ENCODE assay signal across 9 mouse cellular contexts in the genomic region with DNA sequence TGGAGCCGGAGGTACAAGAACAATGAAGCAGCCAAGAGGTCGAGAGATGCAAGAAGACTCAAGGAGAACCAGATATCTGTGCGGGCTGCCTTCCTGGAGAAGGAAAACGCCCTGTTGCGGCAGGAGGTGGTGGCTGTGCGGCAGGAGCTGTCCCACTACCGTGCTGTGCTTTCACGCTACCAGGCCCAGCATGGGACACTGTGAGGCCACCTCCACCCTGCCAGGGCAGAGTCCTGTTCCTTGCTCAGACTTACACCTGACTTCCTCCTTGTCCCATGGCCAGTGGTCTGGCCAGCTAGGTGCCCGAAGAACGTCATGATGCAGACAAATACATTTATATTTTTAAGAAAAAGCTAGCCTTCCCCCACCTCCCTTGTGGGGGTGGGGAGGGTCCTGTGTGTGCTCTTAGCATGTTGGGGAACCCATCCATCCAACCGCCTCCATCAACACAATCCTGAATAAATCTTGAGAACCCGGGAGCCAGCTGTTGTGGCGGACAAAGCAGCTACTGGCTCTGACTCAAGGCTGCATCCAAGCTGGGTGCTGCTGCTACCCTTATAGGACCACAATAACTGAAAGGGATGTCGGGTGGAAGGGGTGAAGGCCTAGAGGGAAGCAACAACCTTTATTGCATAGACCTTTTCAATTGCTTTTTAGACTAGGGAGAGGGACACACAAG. TPM values are rescaled to one million over a fixed set of nuclear protein-coding genes. Genes with fewer than 3 reads are reported as not detected.
DNase-seq lines count a peak whose midpoint lies in the region; ATAC-seq and TF ChIP-seq lines count a peak whose summit lies in the region.
"Had no signal": no experiment of that assay in that cellular context is flagged by ENCODE, and none has a peak within 500 bp of the region (broad histone marks: within the 10 kb centered on the region; RNA-seq: fewer than 3 reads in every experiment).

No protein-coding gene starts in this region.

- DNase-seq in cerebellum, adult 11-12 months, result peak; percentile 63
- no peak for DNase-seq in cerebellum, adult 11 months
- no peak for DNase-seq in lung, adult 2 months
- no peak for DNase-seq in lung, postnatal 10 days
- DNase-seq in thymus, adult 2 months, result no peak
- no peak for DNase-seq in heart, embryonic 10.5 days (ENCODE audit: low spot score)

- H3K36me3 ChIP-seq in hindbrain, embryonic 16.5 days (ENCODE audit: control insufficient read depth, insufficient read depth, low read length), result peaks cover 30% of the 10 kb centered on the region
- H3K36me3 ChIP-seq in neural tube, embryonic 13.5 days, result peaks cover 44% of the 10 kb centered on the region
- H3K36me3 ChIP-seq in thymus, adult 2 months (ENCODE audit: control insufficient read depth, insufficient read depth, low read length), result peaks cover 8% of the 10 kb centered on the region
- H3K36me3 ChIP-seq in heart, embryonic 10.5 days, result peaks cover 42% of the 10 kb centered on the region

- H3K4me2 ChIP-seq in hindbrain, embryonic 16.5 days (ENCODE audit: low read length), result no peak overlapping the region
- peak overlapping the region; percentile 99; the same call in 1 of the 2 replicates for H3K4me2 ChIP-seq in neural tube, embryonic 13.5 days
- H3K4me2 ChIP-seq: liver, embryonic 11.5 days had no signal

- TF ChIP-seq POLR2A in lung, adult 2 months (IDR thresholded peaks at IDR 0.05; ENCODE audit: borderline replicate concordance, extremely low read depth, low read depth, low read length), result peak; percentile 63; the same call in 1 of the 2 replicates
- no peak for TF ChIP-seq POLR2A in thymus, adult 2 months (IDR thresholded peaks at IDR 0.05; ENCODE audit: control insufficient read depth, extremely low read depth, insufficient read depth, low read length, poor library complexity)

- 0 out of 2 replicates have a peak overlapping the region, but pooled peaks have one; percentile 13 for H3K9ac ChIP-seq in hindbrain, embryonic 16.5 days (ENCODE audit: low read depth, low read length)
- peak overlapping the region; percentile 4; the same call in 1 of the 2 replicates for H3K9ac ChIP-seq in neural tube, embryonic 13.5 days

- no peaks in the 10 kb centered on the region for H3K9me3 ChIP-seq in hindbrain, embryonic 16.5 days (ENCODE audit: control insufficient read depth, low read length)
- no peaks in the 10 kb centered on the region for H3K9me3 ChIP-seq in neural tube, embryonic 13.5 days
- no peaks in the 10 kb centered on the region for H3K9me3 ChIP-seq in heart, embryonic 10.5 days

- H3K4me1 ChIP-seq in lung, adult 2 months (ENCODE audit: control insufficient read depth, insufficient read depth, low read length), result peaks cover 24% of the 10 kb centered on the region
- H3K4me1 ChIP-seq in hindbrain, embryonic 16.5 days (ENCODE audit: control insufficient read depth, insufficient read depth, low read depth, low read length), result peaks cover 59% of the 10 kb centered on the region
- H3K4me1 ChIP-seq in neural tube, embryonic 13.5 days (replicated peaks), result peaks cover 65% of the 10 kb centered on the region
- peaks cover 42% of the 10 kb centered on the region for H3K4me1 ChIP-seq in thymus, adult 2 months (replicated peaks; ENCODE audit: control insufficient read depth, insufficient read depth, low read length)
- H3K4me1 ChIP-seq in heart, embryonic 10.5 days, result peaks cover 57% of the 10 kb centered on the region

- no peak for ATAC-seq in hindbrain, embryonic 16.5 days
- ATAC-seq in neural tube, embryonic 13.5 days (ENCODE audit: low read depth), result no peak

- H3K27ac ChIP-seq in hindbrain, embryonic 16.5 days (ENCODE audit: low read depth, low read length), result peak overlapping the region; percentile 54; the same call in 1 of the 2 replicates
- H3K27ac ChIP-seq in neural tube, embryonic 13.5 days (replicated peaks), result peak overlapping the region; percentile 54; the same call in 1 of the 2 replicates
- no peak overlapping the region for H3K27ac ChIP-seq in thymus, adult 2 months (ENCODE audit: control insufficient read depth, insufficient read depth, low read length)
- H3K27ac ChIP-seq in heart, embryonic 10.5 days, result no peak overlapping the region

- no peak for TF ChIP-seq CTCF in lung, adult 2 months (IDR thresholded peaks at IDR 0.05; ENCODE audit: insufficient read depth, low read length)
- no peak for TF ChIP-seq CTCF in thymus, adult 2 months (IDR thresholded peaks at IDR 0.05; ENCODE audit: borderline replicate concordance, control insufficient read depth, extremely low read depth, insufficient read depth, low read length, poor library complexity)

- H3K27me3 ChIP-seq in hindbrain, embryonic 16.5 days (replicated peaks; ENCODE audit: control insufficient read depth, insufficient read depth, low read length), result no peaks in the 10 kb centered on the region
- no peaks in the 10 kb centered on the region for H3K27me3 ChIP-seq in neural tube, embryonic 13.5 days
- no peaks in the 10 kb centered on the region for H3K27me3 ChIP-seq in thymus, adult 2 months (ENCODE audit: control insufficient read depth, insufficient read depth, low read length)
- H3K27me3 ChIP-seq in heart, embryonic 10.5 days (ENCODE audit: insufficient read depth, poor library complexity, severe bottlenecking), result no peaks in the 10 kb centered on the region

- no peak overlapping the region for H3K4me3 ChIP-seq in lung, adult 2 months (replicated peaks; ENCODE audit: extremely low read depth, low read depth, low read length)
- H3K4me3 ChIP-seq in hindbrain, embryonic 16.5 days (ENCODE audit: low read length), result no peak overlapping the region
- no peak overlapping the region for H3K4me3 ChIP-seq in neural tube, embryonic 13.5 days
- H3K4me3 ChIP-seq in thymus, adult 2 months (ENCODE audit: control insufficient read depth, insufficient read depth, low read length), result no peak overlapping the region
- no peak overlapping the region for H3K4me3 ChIP-seq in heart, embryonic 10.5 days

- WGBS in lung, adult 2 months, result 51% methylated on average over 14 of the region's 14 CpGs
- WGBS in hindbrain, embryonic 16.5 days, result 62% methylated on average over 14 of the region's 14 CpGs
- 68% methylated on average over 14 of the region's 14 CpGs for WGBS in neural tube, embryonic 13.5 days
- 93% methylated on average over 14 of the region's 14 CpGs for WGBS in thymus, adult 2 months
- WGBS in heart, embryonic 10.5 days, result 76% methylated on average over 14 of the region's 14 CpGs

RNA-seq across cellular contexts. Expression of gene Dbp, which starts 4.9 kb away (rescaled TPM):
- polyA plus RNA-seq in lung, adult 2 months (2012; rRNA removed), result 43.1 and 133 TPM in 2 replicates
- polyA plus RNA-seq in hindbrain, embryonic 16.5 days (2015; fragmentation: Nextera tagmentation; extraction: Ambion mirVana), result 3.2 and 3.3 TPM in 2 replicates
- polyA plus RNA-seq in neural tube, embryonic 13.5 days (2015; fragmentation: Nextera tagmentation; extraction: Ambion mirVana), result 3.1 and 4.1 TPM in 2 replicates
- 28.2 and 31.3 TPM in 2 replicates for polyA plus RNA-seq in thymus, adult 2 months (2012; rRNA removed)
- polyA plus RNA-seq in heart, embryonic 10.5 days (2016; fragmentation: Nextera tagmentation; extraction: Ambion mirVana), result 2.7 and 3.2 TPM in 2 replicates

RNA-seq across cellular contexts. Expression of gene Rpl18, which starts 5.4 kb away (rescaled TPM):
- polyA plus RNA-seq in lung, adult 2 months (2012; rRNA removed), result 1,119 and 1,194 TPM in 2 replicates
- 508 and 537 TPM in 2 replicates for polyA plus RNA-seq in hindbrain, embryonic 16.5 days (2015; fragmentation: Nextera tagmentation; extraction: Ambion mirVana)
- 570 and 614 TPM in 2 replicates for polyA plus RNA-seq in neural tube, embryonic 13.5 days (2015; fragmentation: Nextera tagmentation; extraction: Ambion mirVana)
- polyA plus RNA-seq in thymus, adult 2 months (2012; rRNA removed), result 2,384 and 2,707 TPM in 2 replicates
- 860 and 1,046 TPM in 2 replicates for polyA plus RNA-seq in heart, embryonic 10.5 days (2016; fragmentation: Nextera tagmentation; extraction: Ambion mirVana)

RNA-seq across cellular contexts. Expression of gene Sphk2, which starts 8.0 kb away (rescaled TPM):
- polyA plus RNA-seq in lung, adult 2 months (2012; rRNA removed), result 59.7 and 62.4 TPM in 2 replicates
- 23.9 and 28.3 TPM in 2 replicates for polyA plus RNA-seq in hindbrain, embryonic 16.5 days (2015; fragmentation: Nextera tagmentation; extraction: Ambion mirVana)
- 25.1 and 26.3 TPM in 2 replicates for polyA plus RNA-seq in neural tube, embryonic 13.5 days (2015; fragmentation: Nextera tagmentation; extraction: Ambion mirVana)
- polyA plus RNA-seq in thymus, adult 2 months (2012; rRNA removed), result 87.4 and 88.1 TPM in 2 replicates
- polyA plus RNA-seq in heart, embryonic 10.5 days (2016; fragmentation: Nextera tagmentation; extraction: Ambion mirVana), result 24.7 and 29.3 TPM in 2 replicates

RNA-seq across cellular contexts. Expression of gene Car11, which starts 10.2 kb away (rescaled TPM):
- polyA plus RNA-seq in lung, adult 2 months (2012; rRNA removed), result 5.1 and 6.2 TPM in 2 replicates
- 63.8 and 68.2 TPM in 2 replicates for polyA plus RNA-seq in hindbrain, embryonic 16.5 days (2015; fragmentation: Nextera tagmentation; extraction: Ambion mirVana)
- polyA plus RNA-seq in neural tube, embryonic 13.5 days (2015; fragmentation: Nextera tagmentation; extraction: Ambion mirVana), result 44.5 and 46.0 TPM in 2 replicates
- 2.2 and 2.7 TPM in 2 replicates for polyA plus RNA-seq in thymus, adult 2 months (2012; rRNA removed)
- polyA plus RNA-seq in heart, embryonic 10.5 days (2016; fragmentation: Nextera tagmentation; extraction: Ambion mirVana), result 3.1 and 5.1 TPM in 2 replicates

RNA-seq across cellular contexts. Expression of gene Fam83e, which starts 11.2 kb away (rescaled TPM):
- 12.2 and 15.0 TPM in 2 replicates for polyA plus RNA-seq in lung, adult 2 months (2012; rRNA removed)
- 0.37 and 0.44 TPM in 2 replicates for polyA plus RNA-seq in hindbrain, embryonic 16.5 days (2015; fragmentation: Nextera tagmentation; extraction: Ambion mirVana)
- polyA plus RNA-seq in neural tube, embryonic 13.5 days (2015; fragmentation: Nextera tagmentation; extraction: Ambion mirVana), result 0.39 and 0.55 TPM in 2 replicates
- polyA plus RNA-seq in thymus, adult 2 months (2012; rRNA removed), result 1.5 and 1.7 TPM in 2 replicates
- 0.76 and 1.2 TPM in 2 replicates for polyA plus RNA-seq in heart, embryonic 10.5 days (2016; fragmentation: Nextera tagmentation; extraction: Ambion mirVana)

Comparison
In these comparisons a context has a peak if more than half of its experiments do, and no peak if none do; other contexts are left out.
1. H3K27ac ChIP-seq: peak in hindbrain, embryonic 16.5 days (single experiment) and neural tube, embryonic 13.5 days (single experiment); none in thymus, adult 2 months (single experiment) and heart, embryonic 10.5 days (single experiment).